Mouse (Mus musculus): ENCODE results near the gene Pdhb. TPM values are rescaled to one million over a fixed set of nuclear protein-coding genes. Genes with fewer than 3 reads are reported as not detected.

Gene Pdhb
- polyA plus RNA-seq, 1 experiment from 2014 or later: 413 TPM

GRCm38 (mm10) chr14:8215208-8215778 is 42.5 kb upstream of the Pdhb start:
- Histone ChIP-seq H3K4me1 (ENCODE audit: control insufficient read depth, insufficient read depth, low read length) (no peaks in the 10 kb centered on the region), H3K9ac (ENCODE audit: low read depth, low read length) (no peak overlapping the region; the same call in 1 of the 2 replicates), H3K36me3 (ENCODE audit: control insufficient read depth, insufficient read depth, low read length) (no peaks in the 10 kb centered on the region), H3K27ac (ENCODE audit: low read depth, low read length) (no peak overlapping the region), H3K9me3 (replicated peaks; ENCODE audit: control insufficient read depth, low read length) (no peaks in the 10 kb centered on the region), H3K27me3 (ENCODE audit: control insufficient read depth, insufficient read depth, low read length) (no peaks in the 10 kb centered on the region), H3K4me2 (peak overlapping the region; percentile 96), H3K4me3 (ENCODE audit: low read depth, low read length) (peak overlapping the region; percentile 71)
- WGBS (ENCODE audit: insufficient replicate concordance): 14% methylated on average over 21 of the region's 21 CpGs
- ATAC-seq (replicated peaks; ENCODE audit: insufficient number of reproducible peaks, low FRiP score, low TSS enrichment): no peak

- ATAC-seq (replicated peaks; ENCODE audit: insufficient number of reproducible peaks, low FRiP score, low TSS enrichment): peak; percentile 75
- no peaks in the 10 kb centered on the region for H3K36me3 ChIP-seq (ENCODE audit: control insufficient read depth, insufficient read depth, low read length)
- H3K4me1 ChIP-seq (ENCODE audit: control insufficient read depth, insufficient read depth, low read length): no peaks in the 10 kb centered on the region
- whole genome bisulfite sequencing (ENCODE audit: insufficient replicate concordance): 1% methylated on average over 62 of the region's 63 CpGs
- peak overlapping the region; percentile 96 for H3K4me2 ChIP-seq
- peak overlapping the region; percentile 71 for H3K4me3 ChIP-seq (ENCODE audit: low read depth, low read length)
- no peaks in the 10 kb centered on the region for H3K9me3 ChIP-seq (replicated peaks; ENCODE audit: control insufficient read depth, low read length)
- H3K27me3 ChIP-seq (ENCODE audit: control insufficient read depth, insufficient read depth, low read length): no peaks in the 10 kb centered on the region
- peak overlapping the region; percentile 82 for H3K27ac ChIP-seq (ENCODE audit: low read depth, low read length)
- H3K9ac ChIP-seq (ENCODE audit: low read depth, low read length): peak overlapping the region; percentile 89
Observed at GRCm38 (mm10) chr14:8214299-8215207, 41.7 kb upstream of the Pdhb start.

- Histone ChIP-seq H3K27me3 (ENCODE audit: control insufficient read depth, insufficient read depth, low read length) (no peaks in the 10 kb centered on the region), H3K9me3 (replicated peaks; ENCODE audit: control insufficient read depth, low read length) (no peaks in the 10 kb centered on the region), H3K36me3 (ENCODE audit: control insufficient read depth, insufficient read depth, low read length) (no peaks in the 10 kb centered on the region), H3K4me2 (peak within 1 kb of the TSS; percentile 96), H3K27ac (ENCODE audit: low read depth, low read length) (peak within 1 kb of the TSS; percentile 82), H3K9ac (ENCODE audit: low read depth, low read length) (peak within 1 kb of the TSS; percentile 89), H3K4me3 (ENCODE audit: low read depth, low read length) (peak within 1 kb of the TSS; percentile 71), H3K4me1 (ENCODE audit: control insufficient read depth, insufficient read depth, low read length) (no peaks in the 10 kb centered on the region)
- under 1% methylated on average over 39 of the region's 49 CpGs for WGBS (ENCODE audit: insufficient replicate concordance)
- ATAC-seq (replicated peaks; ENCODE audit: insufficient number of reproducible peaks, low FRiP score, low TSS enrichment): peak; percentile 97
Observed at GRCm38 (mm10) chr14:8213803-8214224, 41.0 kb upstream of the Pdhb start, which contains the start of gene Kctd6. Kctd6 (plus strand) TSS chr14:8214140.

- no peak overlapping the region for H3K9ac ChIP-seq (ENCODE audit: low read depth, low read length)
- no peaks in the 10 kb centered on the region for H3K4me1 ChIP-seq (ENCODE audit: control insufficient read depth, insufficient read depth, low read length)
- WGBS (ENCODE audit: insufficient replicate concordance): 77% methylated on average over 2 of the region's 2 CpGs
- H3K4me3 ChIP-seq (ENCODE audit: low read depth, low read length): no peak overlapping the region
- ATAC-seq (replicated peaks; ENCODE audit: insufficient number of reproducible peaks, low FRiP score, low TSS enrichment): no peak
- H3K9me3 ChIP-seq (replicated peaks; ENCODE audit: control insufficient read depth, low read length): no peaks in the 10 kb centered on the region
- H3K27me3 ChIP-seq (ENCODE audit: control insufficient read depth, insufficient read depth, low read length): no peaks in the 10 kb centered on the region
- H3K36me3 ChIP-seq (ENCODE audit: control insufficient read depth, insufficient read depth, low read length): no peaks in the 10 kb centered on the region
- no peak overlapping the region for H3K4me2 ChIP-seq
- no peak overlapping the region for H3K27ac ChIP-seq (ENCODE audit: low read depth, low read length)
Observed at GRCm38 (mm10) chr14:8212996-8213395, 40.2 kb upstream of the Pdhb start.

- no peak overlapping the region for H3K4me3 ChIP-seq (ENCODE audit: low read depth, low read length)
- H3K36me3 ChIP-seq (ENCODE audit: control insufficient read depth, insufficient read depth, low read length): no peaks in the 10 kb centered on the region
- no peak for ATAC-seq (replicated peaks; ENCODE audit: insufficient number of reproducible peaks, low FRiP score, low TSS enrichment)
- no peak overlapping the region for H3K4me2 ChIP-seq
- H3K4me1 ChIP-seq (ENCODE audit: control insufficient read depth, insufficient read depth, low read length): peaks cover 12% of the 10 kb centered on the region
- no peak overlapping the region for H3K27ac ChIP-seq (ENCODE audit: low read depth, low read length)
- no peak overlapping the region for H3K9ac ChIP-seq (ENCODE audit: low read depth, low read length)
- H3K9me3 ChIP-seq (replicated peaks; ENCODE audit: control insufficient read depth, low read length): no peaks in the 10 kb centered on the region
- WGBS (ENCODE audit: insufficient replicate concordance): 88% methylated on average over 2 of the region's 2 CpGs
- H3K27me3 ChIP-seq (ENCODE audit: control insufficient read depth, insufficient read depth, low read length): no peaks in the 10 kb centered on the region
Observed at GRCm38 (mm10) chr14:8209896-8210295, 37.1 kb upstream of the Pdhb start.

- Histone ChIP-seq H3K4me1 (ENCODE audit: control insufficient read depth, insufficient read depth, low read length) (peaks cover 12% of the 10 kb centered on the region), H3K4me3 (ENCODE audit: low read depth, low read length) (no peak overlapping the region), H3K27ac (ENCODE audit: low read depth, low read length) (no peak overlapping the region), H3K9me3 (replicated peaks; ENCODE audit: control insufficient read depth, low read length) (no peaks in the 10 kb centered on the region), H3K9ac (ENCODE audit: low read depth, low read length) (0 out of 2 replicates have a peak overlapping the region, but pooled peaks have one; percentile 8), H3K36me3 (ENCODE audit: control insufficient read depth, insufficient read depth, low read length) (no peaks in the 10 kb centered on the region), H3K27me3 (ENCODE audit: control insufficient read depth, insufficient read depth, low read length) (no peaks in the 10 kb centered on the region), H3K4me2 (no peak overlapping the region)
- no peak for ATAC-seq (replicated peaks; ENCODE audit: insufficient number of reproducible peaks, low FRiP score, low TSS enrichment)
- WGBS (ENCODE audit: insufficient replicate concordance): 62% methylated on average over 3 of the region's 3 CpGs
Observed at GRCm38 (mm10) chr14:8208876-8209275, 36.1 kb upstream of the Pdhb start.

- no peaks in the 10 kb centered on the region for H3K27me3 ChIP-seq (ENCODE audit: control insufficient read depth, insufficient read depth, low read length)
- H3K9ac ChIP-seq (ENCODE audit: low read depth, low read length): no peak overlapping the region
- no peaks in the 10 kb centered on the region for H3K9me3 ChIP-seq (replicated peaks; ENCODE audit: control insufficient read depth, low read length)
- H3K4me1 ChIP-seq (ENCODE audit: control insufficient read depth, insufficient read depth, low read length): peaks cover 12% of the 10 kb centered on the region
- no peak overlapping the region for H3K4me2 ChIP-seq
- H3K27ac ChIP-seq (ENCODE audit: low read depth, low read length): no peak overlapping the region
- 77% methylated on average over 5 of the region's 5 CpGs for WGBS (ENCODE audit: insufficient replicate concordance)
- no peak overlapping the region for H3K4me3 ChIP-seq (ENCODE audit: low read depth, low read length)
- ATAC-seq (replicated peaks; ENCODE audit: insufficient number of reproducible peaks, low FRiP score, low TSS enrichment): no peak
- H3K36me3 ChIP-seq (ENCODE audit: control insufficient read depth, insufficient read depth, low read length): no peaks in the 10 kb centered on the region
Observed at GRCm38 (mm10) chr14:8207543-8207942, 34.7 kb upstream of the Pdhb start.

- Histone ChIP-seq H3K4me2 (no peak overlapping the region), H3K27me3 (ENCODE audit: control insufficient read depth, insufficient read depth, low read length) (no peaks in the 10 kb centered on the region), H3K36me3 (ENCODE audit: control insufficient read depth, insufficient read depth, low read length) (no peaks in the 10 kb centered on the region), H3K4me3 (ENCODE audit: low read depth, low read length) (no peak overlapping the region), H3K27ac (ENCODE audit: low read depth, low read length) (no peak overlapping the region), H3K4me1 (ENCODE audit: control insufficient read depth, insufficient read depth, low read length) (peaks cover 12% of the 10 kb centered on the region), H3K9me3 (replicated peaks; ENCODE audit: control insufficient read depth, low read length) (no peaks in the 10 kb centered on the region), H3K9ac (ENCODE audit: low read depth, low read length) (no peak overlapping the region)
- 27% methylated on average over 5 of the region's 5 CpGs for WGBS (ENCODE audit: insufficient replicate concordance)
- no peak for ATAC-seq (replicated peaks; ENCODE audit: insufficient number of reproducible peaks, low FRiP score, low TSS enrichment)
Observed at GRCm38 (mm10) chr14:8207105-8207504, 34.3 kb upstream of the Pdhb start.
